Mouse (Mus musculus): ENCODE measurements around the gene Ift43.

GRCm38 (mm10) chr12:86102686-86103085, 20.3 kb downstream of the Ift43 start:
- TF ChIP-seq CTCF (conservative IDR thresholded peaks at IDR 0.05; ENCODE audit: low read length) (no peak), NANOG (IDR thresholded peaks at IDR 0.05; ENCODE audit: borderline replicate concordance, low read length) (no peak)
